Mouse (Mus musculus) C2C12 (cell line): ENCODE results near the gene Lamb3.

Source experiments
- CEBPB ChIP-seq: IDR thresholded peaks from one replicate; pipeline ENCODE4 v1.6.1; 2011; ENCODE audit warnings: low read depth, mild to moderate bottlenecking, control low read depth, moderate library complexity
- CTCF ChIP-seq: IDR thresholded peaks from one replicate; pipeline ENCODE4 v1.5.1; 2011; ENCODE audit not compliant: control insufficient read depth, insufficient read depth, insufficient read length
- MAX ChIP-seq: IDR thresholded peaks from one replicate; pipeline ENCODE4 v1.6.1; 2011; ENCODE audit warnings: mild to moderate bottlenecking, control low read depth
- MYOD1 ChIP-seq: IDR thresholded peaks from one replicate; pipeline ENCODE4 v1.6.1; 2011; ENCODE audit warnings: low read depth; ENCODE audit not compliant: control insufficient read depth, insufficient read length
- USF1 ChIP-seq: IDR thresholded peaks from one replicate; pipeline ENCODE4 v1.6.1; 2011; ENCODE audit warnings: low read depth, mild to moderate bottlenecking, control low read depth, moderate library complexity

GRCm38 (mm10) chr1:193272137-193272915 lies 64.8 kb downstream of the Lamb3 start:
- no peak for TF ChIP-seq CTCF
- TF ChIP-seq CEBPB = no peak
- no peak for TF ChIP-seq USF1
- no peak for TF ChIP-seq MYOD1
- no peak for TF ChIP-seq MAX
